Mouse (Mus musculus) layer of hippocampus, adult 2 months (tissue): ENCODE data around the gene Grb2. TPM values are rescaled to one million over a fixed set of nuclear protein-coding genes. Genes with fewer than 3 reads are reported as not detected.
A peak's percentile ranks its signal among the peaks of the same experiment; 100 is the strongest.

Source experiments
- DNase-seq, 2 experiments: peaks; one replicate each; pipeline ENCODE4 v3.0.0; 2022; ENCODE audit warnings: low spot score in 2 of 2
- H3K27ac ChIP-seq: fragments of 200-600 bp; 2 replicates; pipeline ENCODE4 v1.8.1; 2022
- H3K4me3 ChIP-seq: fragments of 200-600 bp; 2 replicates; pipeline ENCODE4 v1.8.1; 2022; ENCODE audit warnings: mild to moderate bottlenecking
- CTCF ChIP-seq: fragments of 200-600 bp; conservative IDR thresholded peaks from 2 replicates; pipeline ENCODE4 v1.8.1; 2022; ENCODE audit warnings: antibody characterized with exemption, mild to moderate bottlenecking, moderate library complexity
- total RNA-seq, 2 experiments: library from RNA; stranded (reverse); gene quantifications; 2 replicates each; pipeline ENCODE4 v1.2.3; 2021

Gene Grb2
- total RNA-seq, 2 experiments from 2014 or later = 182 to 198 TPM

GRCm38 (mm10) chr11:115691976-115692375 lies 16.4 kb downstream of the Grb2 start:
- H3K27ac ChIP-seq = peak overlapping the region; percentile 43
- H3K4me3 ChIP-seq = no peak overlapping the region
- no peak for DNase-seq
- no peak for TF ChIP-seq CTCF

- no peak for TF ChIP-seq CTCF
- DNase-seq = no peak
- H3K27ac ChIP-seq = peak overlapping the region; percentile 36
- no peak overlapping the region for H3K4me3 ChIP-seq
Observed at GRCm38 (mm10) chr11:115691511-115691910, 16.9 kb downstream of the Grb2 start.

- H3K4me3 ChIP-seq = no peak overlapping the region
- no peak for DNase-seq
- peak overlapping the region; percentile 36 for H3K27ac ChIP-seq
- TF ChIP-seq CTCF = no peak
Observed at GRCm38 (mm10) chr11:115691013-115691412, 17.4 kb downstream of the Grb2 start.

- Histone ChIP-seq H3K27ac (peak overlapping the region; percentile 36; the same call in 1 of the 2 replicates), H3K4me3 (no peak overlapping the region)
- no peak for DNase-seq
- TF ChIP-seq CTCF = no peak
Observed at GRCm38 (mm10) chr11:115690356-115690755, 18.0 kb downstream of the Grb2 start.

- Histone ChIP-seq H3K27ac (no peak overlapping the region), H3K4me3 (no peak overlapping the region)
- no peak for TF ChIP-seq CTCF
- no peak for DNase-seq
Observed at GRCm38 (mm10) chr11:115689137-115689915, 19.1 kb downstream of the Grb2 start.

- Histone ChIP-seq H3K4me3 (no peak overlapping the region), H3K27ac (0 out of 2 replicates have a peak overlapping the region, but pooled peaks have one; percentile 60)
- DNase-seq = no peak
- no peak for TF ChIP-seq CTCF
Observed at GRCm38 (mm10) chr11:115686369-115686768, 22.0 kb downstream of the Grb2 start.

GRCm38 (mm10) chr11:115685954-115686353 lies 22.4 kb downstream of the Grb2 start:
- DNase-seq = no peak
- no peak for TF ChIP-seq CTCF
- Histone ChIP-seq H3K27ac (peak overlapping the region; percentile 60; the same call in 1 of the 2 replicates), H3K4me3 (no peak overlapping the region)

- H3K27ac ChIP-seq = peak overlapping the region; percentile 63; the same call in 1 of the 2 replicates
- peak in 1 of 2 experiments; percentile 56 for DNase-seq
- H3K4me3 ChIP-seq = no peak overlapping the region
- no peak for TF ChIP-seq CTCF
Observed at GRCm38 (mm10) chr11:115684877-115685276, 23.5 kb downstream of the Grb2 start.

- DNase-seq = no peak
- Histone ChIP-seq H3K4me3 (no peak overlapping the region), H3K27ac (no peak overlapping the region)
- TF ChIP-seq CTCF = no peak
Observed at GRCm38 (mm10) chr11:115683326-115683725, 25.1 kb downstream of the Grb2 start.

- TF ChIP-seq CTCF = no peak
- H3K4me3 ChIP-seq = no peak overlapping the region
- H3K27ac ChIP-seq = no peak overlapping the region
- no peak for DNase-seq
Observed at GRCm38 (mm10) chr11:115682411-115682810, 26.0 kb downstream of the Grb2 start.

GRCm38 (mm10) chr11:115679554-115680238 lies 28.7 kb downstream of the Grb2 start:
- H3K27ac ChIP-seq = no peak overlapping the region
- TF ChIP-seq CTCF = no peak
- no peak for DNase-seq

GRCm38 (mm10) chr11:115678861-115679260 lies 29.5 kb downstream of the Grb2 start:
- Histone ChIP-seq H3K27ac (no peak overlapping the region), H3K4me3 (no peak overlapping the region)
- DNase-seq = no peak
- no peak for TF ChIP-seq CTCF

More at GRCm38 (mm10) chr11:115679554-115680238, 28.7 kb downstream of the Grb2 start:
- H3K4me3 ChIP-seq = no peak overlapping the region

GRCm38 (mm10) chr11:115677511-115677910 lies 30.9 kb downstream of the Grb2 start:
- no peak for DNase-seq
- Histone ChIP-seq H3K27ac (no peak overlapping the region), H3K4me3 (no peak overlapping the region)
- TF ChIP-seq CTCF = no peak
